Mouse (Mus musculus) induced T-regulatory cell, adult 2 months (primary cell): Measurements from ENCODE around the gene St6gal1.

ENCODE experiments used
- DNase-seq: peaks from one replicate; pipeline ENCODE4 v3.0.0-alpha.2; 2012; ENCODE audit warnings: low read depth

Gene St6gal1

DNA sequence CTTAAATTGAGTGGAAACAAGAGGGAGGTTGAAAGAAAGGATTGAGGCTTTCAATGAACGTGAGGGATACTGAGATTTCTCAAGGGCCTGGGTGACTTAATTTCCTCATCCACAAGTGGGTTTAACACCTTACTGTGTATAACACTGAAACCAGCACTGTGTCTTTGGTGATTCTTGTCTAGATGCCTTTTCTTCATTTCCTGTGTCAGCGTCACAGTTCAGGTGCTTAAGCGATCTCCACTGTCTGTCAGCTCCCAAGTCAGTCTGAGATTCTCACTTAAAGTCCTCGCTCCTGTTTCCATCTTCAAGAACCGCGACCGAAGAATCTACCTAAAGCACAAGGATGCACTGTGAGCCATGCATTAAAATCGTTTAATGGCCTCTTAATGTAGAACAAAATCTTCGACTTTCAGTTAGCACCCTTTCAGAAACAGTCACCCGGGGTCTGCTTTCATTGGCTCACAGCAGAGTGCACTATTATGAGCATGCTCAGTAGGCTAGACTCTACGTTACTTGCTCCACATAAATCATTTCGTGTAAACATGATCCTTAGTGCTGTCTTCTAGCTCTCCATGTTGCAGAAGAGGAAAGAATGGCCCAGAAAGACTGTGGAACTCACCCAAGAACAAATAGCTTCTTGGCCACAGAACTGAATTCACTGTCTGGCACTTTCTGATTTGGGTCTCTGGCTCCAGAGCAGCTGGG is 1.2 kb upstream of the St6gal1 start:
- DNase-seq: peak; percentile 82

- DNase-seq: peak; percentile 67
These were observed 570 bp upstream of the St6gal1 start for GRCm38 (mm10) chr16:23223871-23224469.

DNA sequence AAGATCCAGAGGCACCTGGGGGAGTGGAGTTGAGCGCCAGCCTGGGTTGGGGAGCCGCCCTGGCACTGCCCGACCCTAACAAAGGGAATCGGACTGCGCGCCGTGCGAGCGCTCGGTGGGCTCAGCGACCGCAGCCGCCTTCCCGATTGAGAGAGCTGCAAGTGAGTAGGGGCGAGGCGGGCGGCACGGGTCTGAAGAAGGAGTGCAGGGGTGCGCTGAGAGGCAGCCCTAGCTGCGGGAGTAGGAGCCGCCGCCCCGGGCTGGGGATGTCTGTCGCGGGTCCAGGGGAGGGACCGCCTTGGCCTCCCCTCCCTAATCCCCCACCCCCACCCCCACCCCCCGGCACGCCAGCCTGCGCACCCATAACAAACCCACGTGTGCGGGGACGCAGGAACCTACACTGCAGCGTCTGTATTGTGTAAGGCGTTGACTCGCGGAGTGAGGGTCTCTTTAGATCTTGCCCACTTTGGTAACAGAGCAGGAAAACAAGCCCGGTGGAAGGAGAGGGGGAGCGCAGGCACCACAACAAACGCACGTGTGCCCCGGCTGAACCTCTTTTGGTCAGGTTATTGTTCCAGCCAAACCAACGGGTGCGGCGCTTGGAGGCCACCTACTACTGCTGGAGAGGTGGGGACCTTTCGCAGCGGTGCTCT is 655 bp downstream of the St6gal1 start:
- DNase-seq: peak; percentile 69

- peak; percentile 82 for DNase-seq
These were observed 1.5 kb downstream of the St6gal1 start for GRCm38 (mm10) chr16:23225821-23226600.

- DNase-seq: peak; percentile 56
These were observed 2.2 kb downstream of the St6gal1 start for GRCm38 (mm10) chr16:23226601-23227351.

- peak; percentile 47 for DNase-seq
These were observed 3.3 kb downstream of the St6gal1 start for GRCm38 (mm10) chr16:23227851-23228250.

DNA sequence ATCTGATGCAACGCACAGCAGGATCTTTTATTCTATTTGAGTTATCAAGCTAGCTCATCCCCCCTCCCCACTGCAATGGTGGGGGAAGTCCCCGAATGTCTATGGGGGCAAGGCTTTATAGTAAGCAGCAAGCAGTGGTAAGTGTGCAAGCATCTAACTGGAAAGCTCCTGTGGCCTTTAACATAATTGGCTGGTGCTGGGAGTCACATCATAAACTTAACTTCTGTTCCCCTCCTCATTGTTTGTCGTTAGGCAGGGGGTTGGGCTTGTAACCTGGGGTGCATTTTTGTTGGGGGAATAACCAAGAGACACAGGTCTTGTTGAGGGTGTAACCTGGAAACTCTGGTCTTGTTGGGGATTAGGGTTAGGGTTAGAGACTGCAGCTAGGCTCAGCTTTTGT is 3.9 kb downstream of the St6gal1 start:
- DNase-seq: peak; percentile 73

- DNase-seq: peak; percentile 34
These were observed 5.4 kb downstream of the St6gal1 start for GRCm38 (mm10) chr16:23229945-23230344.

DNA sequence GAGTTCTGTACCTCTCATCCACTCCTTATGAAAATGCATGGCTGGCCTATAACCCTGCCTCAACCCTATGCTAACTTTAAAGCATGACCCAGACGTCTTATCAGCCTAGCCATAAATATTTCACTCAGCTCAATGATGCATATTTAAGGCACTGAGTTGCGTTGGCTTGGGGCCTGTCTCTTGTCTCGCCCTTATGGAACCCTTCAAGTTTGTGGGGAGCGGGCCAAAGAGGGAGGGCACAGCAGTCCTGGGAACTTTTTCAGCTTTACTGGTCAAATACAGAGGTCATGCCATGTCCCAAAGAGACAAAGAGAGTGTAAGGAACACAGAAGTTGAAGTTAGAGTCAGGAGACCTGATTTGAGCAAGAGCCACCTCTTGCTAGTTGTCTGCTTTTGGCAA is 6.6 kb downstream of the St6gal1 start:
- DNase-seq: no peak

DNA sequence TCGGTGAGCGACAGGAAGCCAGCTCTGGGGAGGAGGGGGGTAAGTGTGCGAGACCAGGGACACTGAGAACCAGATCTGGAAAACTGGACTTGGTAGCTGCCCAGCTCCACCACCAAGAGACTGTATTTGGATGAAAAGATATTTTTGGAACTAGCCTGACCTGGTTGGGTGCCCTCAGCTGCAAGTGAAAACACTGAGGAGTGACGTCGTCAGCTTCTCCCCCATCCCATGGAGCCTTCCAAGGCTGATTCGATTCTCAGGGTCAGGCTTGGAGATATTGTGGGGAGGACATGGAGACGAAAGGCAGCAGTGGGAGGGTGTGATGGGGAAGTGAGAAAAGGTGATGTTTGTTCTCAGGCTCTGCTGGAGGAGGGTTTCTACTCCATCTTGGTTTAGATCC is 8.2 kb downstream of the St6gal1 start:
- DNase-seq: no peak

- DNase-seq: no peak
These were observed 9.0 kb downstream of the St6gal1 start for GRCm38 (mm10) chr16:23233496-23233895.

- DNase-seq: no peak
These were observed 10.0 kb downstream of the St6gal1 start for GRCm38 (mm10) chr16:23234557-23234956.

DNA sequence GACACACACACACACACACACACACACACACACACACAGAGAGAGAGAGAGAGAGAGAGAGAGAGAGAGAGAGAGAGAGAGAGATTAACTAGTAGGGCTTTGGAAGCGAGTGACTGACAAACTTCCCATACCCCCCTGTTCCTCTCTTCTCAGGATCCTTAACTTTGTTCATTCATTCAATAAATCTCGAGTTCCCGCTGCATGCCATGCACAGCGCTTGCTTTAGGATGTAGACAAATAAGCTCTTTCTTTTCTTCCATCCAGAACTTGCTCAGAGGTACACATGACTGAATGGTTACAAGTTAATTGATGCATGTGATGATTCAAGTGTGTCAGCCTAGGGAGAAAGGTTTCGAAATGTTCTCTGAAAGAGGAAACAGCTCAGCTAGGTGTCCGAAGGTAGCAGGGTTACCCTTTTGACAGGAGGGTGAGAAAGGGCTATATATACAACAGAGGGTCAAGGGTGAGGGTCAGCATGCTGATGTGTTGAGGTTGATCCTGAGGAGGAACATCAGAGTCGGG is 10.7 kb downstream of the St6gal1 start:
- DNase-seq: no peak

DNA sequence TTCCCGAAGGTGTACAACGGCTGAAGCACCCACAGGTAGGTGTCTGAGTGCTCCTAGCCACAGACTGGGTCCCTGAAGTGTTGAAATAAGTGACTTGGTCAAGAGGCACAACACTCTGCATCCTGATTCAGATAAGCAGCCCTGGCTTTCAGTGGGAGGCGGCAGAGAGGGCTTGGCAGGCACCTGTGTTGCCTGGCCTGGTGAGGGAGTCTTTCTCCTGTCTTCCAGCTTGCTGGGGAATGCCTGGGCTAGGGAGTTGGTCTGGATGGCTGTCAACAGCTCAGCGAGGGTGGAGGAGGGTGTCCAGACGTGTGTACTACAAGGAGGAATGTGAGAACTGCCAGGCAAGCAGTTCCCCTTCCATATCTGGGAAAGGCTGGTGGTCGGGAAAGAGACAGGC is 15.0 kb downstream of the St6gal1 start:
- DNase-seq: no peak

DNA sequence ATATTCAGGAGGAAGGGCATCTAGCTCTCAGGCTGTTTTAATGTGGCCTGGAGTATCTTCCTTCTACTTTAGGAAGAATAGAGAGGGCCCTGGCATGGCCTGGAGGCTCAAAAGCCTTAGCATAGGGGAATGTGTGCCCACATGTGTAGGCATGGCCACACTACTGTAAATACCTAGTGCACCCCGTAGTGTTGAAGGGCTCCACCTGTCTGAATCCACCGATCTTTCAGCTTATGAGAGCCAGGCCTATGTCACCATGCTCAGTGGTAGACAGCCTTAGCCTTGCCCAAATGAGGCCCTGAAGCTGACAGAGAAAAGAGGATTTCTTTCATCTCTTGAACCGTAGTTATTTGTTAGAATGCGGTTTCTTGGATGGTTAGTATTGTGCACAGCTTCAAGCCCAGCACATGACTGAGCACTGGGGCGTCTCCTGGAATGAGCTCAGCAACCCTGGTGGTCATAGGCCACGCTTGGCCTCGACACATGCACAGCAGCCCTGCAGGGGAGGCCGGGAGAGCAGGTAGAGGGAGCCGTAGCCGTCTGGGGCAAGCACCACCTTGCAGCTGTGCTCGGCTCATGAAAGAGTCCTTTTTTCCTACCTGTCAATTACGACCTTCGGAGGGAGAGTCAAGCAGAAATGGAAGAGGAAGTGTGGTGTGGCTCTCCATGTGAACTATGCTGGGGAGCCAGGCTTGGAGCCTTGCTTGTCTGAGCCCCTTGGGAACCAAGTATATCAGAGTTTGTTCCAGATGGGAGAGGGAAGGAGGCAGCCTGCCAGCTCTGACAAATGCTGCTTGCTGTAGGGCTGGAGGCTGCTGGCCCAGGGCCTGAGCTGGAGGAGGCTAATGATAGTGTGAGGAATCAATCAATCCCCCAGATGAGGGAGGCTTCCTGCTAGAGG is 15.8 kb downstream of the St6gal1 start:
- DNase-seq: no peak

DNA sequence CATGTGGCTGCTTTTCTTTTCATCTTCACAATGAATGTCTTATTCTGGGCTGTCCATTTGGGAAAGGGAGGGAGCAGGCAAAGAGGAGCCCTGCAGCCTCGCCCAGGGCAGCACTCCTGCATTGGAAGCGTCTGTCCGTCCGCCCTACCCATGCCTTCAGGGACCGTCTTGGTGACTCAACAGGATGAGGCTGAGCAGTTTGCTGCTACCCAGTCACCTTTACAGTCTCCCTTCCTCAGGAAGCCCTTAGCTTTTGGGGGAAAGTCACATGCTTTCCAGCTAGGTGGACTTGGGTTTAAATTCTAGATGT is 16.4 kb downstream of the St6gal1 start:
- no peak for DNase-seq

DNA sequence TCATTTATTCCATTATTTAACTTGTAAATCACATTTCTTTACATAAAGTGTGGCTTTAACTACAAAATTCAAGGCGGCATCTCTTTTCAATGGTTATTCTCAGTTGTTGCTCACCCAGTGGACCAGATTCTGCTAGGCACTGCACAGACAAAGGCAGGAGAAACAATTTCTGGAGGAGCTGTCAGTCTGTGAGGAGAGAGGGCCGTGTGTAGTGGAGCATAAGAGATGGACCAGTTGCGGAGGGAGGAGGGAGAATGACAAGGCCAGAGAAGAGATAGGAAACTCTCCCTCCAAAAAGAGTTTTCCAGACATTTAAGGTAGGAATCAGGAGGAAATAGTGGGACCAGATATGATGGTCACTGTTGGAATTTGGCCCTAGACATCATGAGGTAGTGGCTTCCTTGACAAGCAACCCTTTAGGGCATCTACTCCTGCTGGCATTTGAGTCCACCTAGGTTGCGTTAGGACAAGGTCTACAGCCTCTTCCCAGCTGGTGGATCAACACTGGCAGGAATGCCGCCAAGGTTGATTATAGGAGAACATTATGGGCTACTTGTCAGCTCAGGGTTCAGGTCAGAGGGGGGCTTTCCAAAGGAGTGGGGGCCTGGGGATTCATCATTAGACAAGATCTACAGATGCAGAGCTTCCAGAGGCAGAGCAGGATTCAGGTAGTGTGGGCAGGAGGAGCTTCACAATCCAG is 19.3 kb downstream of the St6gal1 start:
- DNase-seq: no peak

DNA sequence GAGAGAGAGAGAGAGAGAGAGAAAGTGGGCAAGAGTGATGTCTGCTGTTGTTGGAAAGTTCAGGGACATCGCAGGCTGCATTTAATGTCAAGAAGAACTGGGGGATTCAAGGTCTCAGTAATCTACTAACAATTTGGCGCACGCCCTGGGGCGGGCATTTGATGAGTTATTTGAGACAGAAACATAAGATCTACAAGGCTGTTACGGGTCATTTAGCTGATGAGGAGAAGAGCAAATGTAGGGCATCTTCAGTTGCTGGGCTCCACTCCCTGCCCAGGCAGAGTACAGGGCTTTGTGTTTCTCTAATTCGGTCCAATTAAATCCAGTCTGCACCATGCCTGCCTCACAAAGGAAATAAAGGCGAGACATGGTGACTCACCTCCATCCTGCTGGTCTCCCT is 19.9 kb downstream of the St6gal1 start:
- DNase-seq: no peak

- no peak for DNase-seq
These were observed 24.7 kb downstream of the St6gal1 start for GRCm38 (mm10) chr16:23249285-23249684.

GRCm38 (mm10) chr16:23249762-23250161 is 25.2 kb downstream of the St6gal1 start:
- no peak for DNase-seq
